Comparison of ENCODE assay signal across 13 mouse cellular contexts in genomic region chr1:190085703-190086102, GRCm38 (mm10).
DNase-seq lines count a peak whose midpoint lies in the region; ATAC-seq and TF ChIP-seq lines count a peak whose summit lies in the region.
"Had no signal": no experiment of that assay in that cellular context is flagged by ENCODE, and none has a peak within 500 bp of the region (broad histone marks: within the 10 kb centered on the region; RNA-seq: fewer than 3 reads in every experiment).

No protein-coding gene starts in this region.

- H3K4me2 ChIP-seq in heart, embryonic 11.5 days, result no peak overlapping the region
- H3K4me2 ChIP-seq in intestine, embryonic 15.5 days (replicated peaks), result no peak overlapping the region
- H3K4me2 ChIP-seq: liver, embryonic 15.5 days; midbrain, embryonic 15.5 days; neural tube, embryonic 12.5 days had no signal

- 0 out of 2 replicates have a peak, but pooled peaks have one; percentile 59 for ATAC-seq in heart, embryonic 11.5 days (replicated peaks; ENCODE audit: insufficient number of reproducible peaks, low FRiP score, low TSS enrichment)
- ATAC-seq in intestine, embryonic 15.5 days, result no peak
- ATAC-seq in erythroblast, adult 5-6 weeks (replicated peaks; ENCODE audit: low FRiP score, poor library complexity, severe bottlenecking), result no peak
- ATAC-seq: midbrain, embryonic 15.5 days had no signal

- no peaks in the 10 kb centered on the region for H3K36me3 ChIP-seq in heart, embryonic 11.5 days (ENCODE audit: control insufficient read depth, insufficient read depth, low read length)
- H3K36me3 ChIP-seq in intestine, embryonic 15.5 days, result no peaks in the 10 kb centered on the region
- H3K36me3 ChIP-seq: liver, embryonic 15.5 days; midbrain, embryonic 15.5 days; neural tube, embryonic 12.5 days had no signal

- no peak overlapping the region for H3K27ac ChIP-seq in cerebellum, adult 2 months (ENCODE audit: insufficient read depth, low read length)
- peak overlapping the region; percentile 57 for H3K27ac ChIP-seq in heart, embryonic 11.5 days (ENCODE audit: low read depth, low read length)
- H3K27ac ChIP-seq in intestine, embryonic 15.5 days, result no peak overlapping the region
- H3K27ac ChIP-seq: liver, embryonic 15.5 days; midbrain, embryonic 15.5 days; neural tube, embryonic 12.5 days had no signal

- H3K9me3 ChIP-seq in heart, embryonic 11.5 days (replicated peaks; ENCODE audit: control insufficient read depth, low read length), result no peaks in the 10 kb centered on the region
- H3K9me3 ChIP-seq in intestine, embryonic 15.5 days, result no peaks in the 10 kb centered on the region
- H3K9me3 ChIP-seq: liver, embryonic 15.5 days; midbrain, embryonic 15.5 days; neural tube, embryonic 12.5 days had no signal

- 17% methylated on average over 7 of the region's 7 CpGs for WGBS in cerebellum, adult 2 months
- 34% methylated on average over 7 of the region's 7 CpGs for WGBS in heart, embryonic 11.5 days (ENCODE audit: insufficient replicate concordance)
- WGBS in intestine, embryonic 15.5 days, result 73% methylated on average over 7 of the region's 7 CpGs

- no peak overlapping the region for H3K4me3 ChIP-seq in cerebellum, adult 2 months (replicated peaks; ENCODE audit: insufficient read depth, low read depth, low read length)
- H3K4me3 ChIP-seq in heart, embryonic 11.5 days (ENCODE audit: low read depth, low read length), result no peak overlapping the region
- H3K4me3 ChIP-seq in intestine, embryonic 15.5 days (replicated peaks), result no peak overlapping the region
- H3K4me3 ChIP-seq: liver, embryonic 15.5 days; midbrain, embryonic 15.5 days; neural tube, embryonic 12.5 days had no signal

- no peak for TF ChIP-seq CTCF in cerebellum, adult 2 months (IDR thresholded peaks at IDR 0.05; ENCODE audit: borderline replicate concordance, insufficient read depth, low read depth, low read length)

- H3K4me1 ChIP-seq in cerebellum, adult 2 months (ENCODE audit: control insufficient read depth, insufficient read depth, low read length), result peaks cover 6% of the 10 kb centered on the region; the same call in 1 of the 2 replicates
- peaks cover 38% of the 10 kb centered on the region for H3K4me1 ChIP-seq in heart, embryonic 11.5 days (ENCODE audit: control insufficient read depth, insufficient read depth, low read length)
- H3K4me1 ChIP-seq in intestine, embryonic 15.5 days (replicated peaks), result no peaks in the 10 kb centered on the region
- H3K4me1 ChIP-seq: neural tube, embryonic 12.5 days had no signal

- no peak for TF ChIP-seq POLR2A in cerebellum, adult 2 months (IDR thresholded peaks at IDR 0.05; ENCODE audit: borderline replicate concordance, insufficient read depth, low read length)

- peak; percentile 88 for DNase-seq in heart, adult 11 months
- DNase-seq in heart, postnatal 36 days, result no peak
- peak; percentile 39 for DNase-seq in adrenal gland, adult 8-10 months
- peak; percentile 50 to 80 for DNase-seq in cerebellum, adult 2 months
- DNase-seq in spleen, postnatal 36 days (ENCODE audit: low spot score in 2 of 2), result no peak
- DNase-seq: lung, postnatal 4 days; retina, postnatal 1 day had no signal

- intact Hi-C loops in heart, postnatal 36 days (cut with DNase I), result no loop called here

- no peaks in the 10 kb centered on the region for H3K27me3 ChIP-seq in cerebellum, adult 2 months (ENCODE audit: control insufficient read depth, insufficient read depth, low read length)
- H3K27me3 ChIP-seq in heart, embryonic 11.5 days (ENCODE audit: control insufficient read depth, insufficient read depth, low read length), result no peaks in the 10 kb centered on the region
- H3K27me3 ChIP-seq in intestine, embryonic 15.5 days (replicated peaks), result no peaks in the 10 kb centered on the region
- H3K27me3 ChIP-seq: liver, embryonic 15.5 days; midbrain, embryonic 15.5 days; neural tube, embryonic 12.5 days had no signal

- no peak overlapping the region for H3K9ac ChIP-seq in heart, embryonic 11.5 days (ENCODE audit: low read depth, low read length)
- no peak overlapping the region for H3K9ac ChIP-seq in intestine, embryonic 15.5 days
- H3K9ac ChIP-seq: liver, embryonic 15.5 days; midbrain, embryonic 15.5 days; neural tube, embryonic 12.5 days had no signal

Comparison
In these comparisons a context has a peak if more than half of its experiments do, and no peak if none do; other contexts are left out.
1. DNase-seq: peak in heart, adult 11 months (single experiment), adrenal gland, adult 8-10 months (single experiment) and cerebellum, adult 2 months (2 of 2); none in heart, postnatal 36 days (0 of 2) and spleen, postnatal 36 days (0 of 2).